Mouse (Mus musculus) embryonic facial prominence, embryonic 12.5 days (tissue): ENCODE measurements around the gene Brf1. TPM values are rescaled to one million over a fixed set of nuclear protein-coding genes. Genes with fewer than 3 reads are reported as not detected.

ENCODE experiments used
- ATAC-seq: fragments of 200-750 bp; cut with Nextera tagmentation; 2 replicates; pipeline ENCODE4 v1.8.0; 2017; ENCODE audit not compliant: insufficient number of reproducible peaks, insufficient read depth, low FRiP score, low TSS enrichment
- H3K27ac ChIP-seq: fragments of 300-500 bp; sonication (generic); 2 replicates; pipeline ENCODE4 v1.5.1; 2016; ENCODE audit warnings: mild to moderate bottlenecking
- H3K27me3 ChIP-seq: fragments of 300-500 bp; sonication (generic); 2 replicates; pipeline ENCODE4 v1.6.1; 2016; ENCODE audit warnings: mild to moderate bottlenecking, moderate library complexity
- H3K36me3 ChIP-seq: fragments of 300-500 bp; sonication (generic); 2 replicates; pipeline ENCODE4 v1.6.1; 2016; ENCODE audit warnings: mild to moderate bottlenecking
- H3K4me1 ChIP-seq: fragments of 300-500 bp; sonication (generic); 2 replicates; pipeline ENCODE4 v1.6.1; 2016
- H3K4me2 ChIP-seq: fragments of 300-500 bp; sonication (generic); replicated peaks from 2 replicates; pipeline ENCODE4 v1.6.1; 2016; ENCODE audit warnings: mild to moderate bottlenecking, moderate library complexity
- H3K4me3 ChIP-seq: fragments of 300-500 bp; sonication (generic); 2 replicates; pipeline ENCODE4 v1.5.1; 2016; ENCODE audit warnings: mild to moderate bottlenecking
- H3K9ac ChIP-seq: fragments of 300-500 bp; sonication (generic); 2 replicates; pipeline ENCODE4 v1.6.1; 2016; ENCODE audit warnings: mild to moderate bottlenecking, moderate library complexity
- H3K9me3 ChIP-seq: fragments of 300-500 bp; sonication (generic); 2 replicates; pipeline ENCODE4 v1.6.1; 2016; ENCODE audit warnings: mild to moderate bottlenecking, moderate library complexity
- WGBS: fragments of 180-500 bp; shearing (Covaris S2); methylation state at CpG from one replicate; pipeline ENCODE4 v1.1.7; 2016; 5-methylcytosine and 5-hydroxymethylcytosine counted together
- microRNA-seq: library from miRNA; unstranded; fragments of <30 nt; microRNA quantifications from one replicate; pipeline ENCODE4, GENCODE M21; 2017
- polyA plus RNA-seq: library from polyadenylated mRNA; unstranded; fragments of >200 nt; fragmentation: Nextera tagmentation; extraction: Ambion mirVana; gene quantifications from 2 replicates; pipeline ENCODE4 v1.2.1, GENCODE M21; 2016

Gene Brf1
- polyA plus RNA-seq, 1 experiment from 2014 or later = 81.9 TPM

- no peak overlapping the region for H3K4me3 ChIP-seq
- no peaks in the 10 kb centered on the region for H3K27me3 ChIP-seq
- no peak overlapping the region for H3K27ac ChIP-seq
- no peak for ATAC-seq
- no peaks in the 10 kb centered on the region for H3K4me1 ChIP-seq
- no peak overlapping the region for H3K9ac ChIP-seq
- no peaks in the 10 kb centered on the region for H3K9me3 ChIP-seq
- 83% methylated on average over 28 of the region's 28 CpGs for WGBS
- H3K4me2 ChIP-seq = no peak overlapping the region
- H3K36me3 ChIP-seq = peaks cover 16% of the 10 kb centered on the region; the same call in 1 of the 2 replicates
Measured at GRCm38 (mm10) chr12:112912951-112913745, 87.4 kb downstream of the Brf1 start.

- Histone ChIP-seq H3K27ac (no peak overlapping the region), H3K36me3 (peaks cover 16% of the 10 kb centered on the region; the same call in 1 of the 2 replicates), H3K4me3 (no peak overlapping the region), H3K4me1 (no peaks in the 10 kb centered on the region), H3K9ac (no peak overlapping the region), H3K27me3 (no peaks in the 10 kb centered on the region), H3K4me2 (no peak overlapping the region), H3K9me3 (no peaks in the 10 kb centered on the region)
- ATAC-seq = no peak
- 87% methylated on average over 17 of the region's 17 CpGs for WGBS
Measured at GRCm38 (mm10) chr12:112911701-112912100, 88.8 kb downstream of the Brf1 start.

Small RNA genes lying within 50 kb of the gene (microRNA-seq; reads per million reads assigned to microRNA genes)
- 0.91 reads per million for gene Mir6941

Other genes starting within 250 kb of the Brf1 start
- 4.9 TPM in 2 replicates for gene Pld4, start 240.0 kb downstream of the Brf1 start, polyA plus RNA-seq
- 0.71 and 0.83 TPM in 2 replicates for gene Ahnak2, start 198.0 kb downstream of the Brf1 start, polyA plus RNA-seq
- 9.2 and 9.6 TPM in 2 replicates for gene Clba1, start 191.8 kb downstream of the Brf1 start, polyA plus RNA-seq
- 144 and 147 TPM in 2 replicates for gene Cdca4, start 171.3 kb downstream of the Brf1 start, polyA plus RNA-seq
- 0.23 TPM in 1 of 2 replicates, not detected in the other for gene Gpr132, start 132.5 kb downstream of the Brf1 start, polyA plus RNA-seq
- gene Jag2, start 70.9 kb downstream of the Brf1 start, polyA plus RNA-seq = 7.9 and 8.8 TPM in 2 replicates
- gene Nudt14, start 58.6 kb downstream of the Brf1 start, polyA plus RNA-seq = 83.0 and 87.2 TPM in 2 replicates
- gene Btbd6, start 24.2 kb downstream of the Brf1 start, polyA plus RNA-seq = 25.6 and 27.4 TPM in 2 replicates
- gene Pacs2, start 13.8 kb upstream of the Brf1 start, polyA plus RNA-seq = 19.0 and 19.4 TPM in 2 replicates
- gene Tex22, start 73.8 kb upstream of the Brf1 start, polyA plus RNA-seq = 0.13 TPM in 1 of 2 replicates, not detected in the other
- 18.5 and 20.4 TPM in 2 replicates for gene Mta1, start 97.6 kb upstream of the Brf1 start, polyA plus RNA-seq
- 78.8 and 88.4 TPM in 2 replicates for gene Crip2, start 139.5 kb upstream of the Brf1 start, polyA plus RNA-seq
- gene Crip1, start 145.6 kb upstream of the Brf1 start, polyA plus RNA-seq = 102 and 107 TPM in 2 replicates
- 47.2 and 49.7 TPM in 2 replicates for gene Tedc1, start 155.7 kb upstream of the Brf1 start, polyA plus RNA-seq
- gene Tmem121, start 185.2 kb upstream of the Brf1 start, polyA plus RNA-seq = 17.4 and 20.4 TPM in 2 replicates